Mouse (Mus musculus): ENCODE measurements at regions not wholly inside any gene's neighbourhood (a gene's known extent, or its start where the extent isn't known, plus 50 kb on each side); places are given as distances from the start of the nearest gene placed in this dataset.

DNA sequence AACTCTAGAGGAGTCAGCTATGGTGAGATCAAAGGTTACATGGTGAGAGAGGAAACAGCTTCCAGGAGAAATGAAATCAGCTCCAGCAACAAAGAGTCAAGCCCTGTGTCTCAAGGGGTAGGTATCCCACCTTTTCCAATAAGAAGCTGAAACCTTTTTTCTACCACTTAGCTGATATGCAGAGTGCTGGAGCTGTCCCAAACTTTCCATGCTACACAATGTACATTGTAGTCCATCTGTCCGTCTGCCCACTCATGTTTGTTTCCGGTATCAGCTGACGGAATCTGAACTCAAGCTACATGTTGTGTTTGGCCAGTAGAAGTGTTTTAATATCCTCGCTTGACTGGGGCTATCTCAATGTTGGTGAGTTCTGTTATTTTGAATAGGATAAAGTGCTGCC, 83.6 kb upstream of the Ngf start:
- no peak for ATAC-seq (ENCODE audit: low read depth)

DNA sequence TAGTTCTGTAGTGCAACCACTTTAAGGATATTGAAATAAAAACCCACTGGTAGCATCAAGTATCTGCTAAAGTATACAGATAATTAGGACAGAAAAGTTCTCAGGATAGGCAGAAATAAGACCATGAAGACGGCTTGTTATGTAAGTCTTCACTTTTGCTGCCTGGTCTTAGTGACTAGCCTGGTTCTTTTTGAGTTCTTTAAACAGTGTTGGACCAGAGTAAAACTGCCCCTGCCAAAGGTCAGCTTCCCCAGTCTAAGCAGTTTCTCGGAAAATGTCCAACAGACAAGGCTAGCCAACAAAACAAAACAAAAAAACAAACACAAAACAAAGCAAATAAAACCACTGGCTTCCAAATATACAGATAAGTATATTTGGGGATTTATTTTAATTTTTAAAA, 85.1 kb upstream of the Ngf start:
- Histone ChIP-seq H3K4me3 (ENCODE audit: low read depth, low read length) (no peak overlapping the region), H3K4me2 (ENCODE audit: low read depth, low read length) (no peak overlapping the region), H3K9ac (replicated peaks; ENCODE audit: low read depth, low read length) (no peak overlapping the region), H3K27me3 (ENCODE audit: control insufficient read depth, insufficient read depth, low read length) (no peaks in the 10 kb centered on the region), H3K4me1 (ENCODE audit: control insufficient read depth, insufficient read depth, low read length) (no peaks in the 10 kb centered on the region), H3K36me3 (ENCODE audit: control insufficient read depth, insufficient read depth, low read length) (no peaks in the 10 kb centered on the region), H3K27ac (ENCODE audit: low read depth, low read length) (no peak overlapping the region), H3K9me3 (ENCODE audit: control insufficient read depth, low read length) (no peaks in the 10 kb centered on the region)
- no peak for ATAC-seq (ENCODE audit: low read depth)
- WGBS = 88% methylated on average over 2 of the region's 2 CpGs

More for the DNA sequence above, 83.6 kb upstream of the Ngf start:
- Histone ChIP-seq H3K9ac (replicated peaks; ENCODE audit: low read depth, low read length) (no peak overlapping the region), H3K27ac (ENCODE audit: low read depth, low read length) (no peak overlapping the region), H3K4me3 (ENCODE audit: low read depth, low read length) (no peak overlapping the region), H3K4me2 (ENCODE audit: low read depth, low read length) (no peak overlapping the region), H3K27me3 (ENCODE audit: control insufficient read depth, insufficient read depth, low read length) (no peaks in the 10 kb centered on the region), H3K4me1 (ENCODE audit: control insufficient read depth, insufficient read depth, low read length) (no peaks in the 10 kb centered on the region), H3K9me3 (ENCODE audit: control insufficient read depth, low read length) (no peaks in the 10 kb centered on the region), H3K36me3 (ENCODE audit: control insufficient read depth, insufficient read depth, low read length) (no peaks in the 10 kb centered on the region)
- 92% methylated on average over 4 of the region's 4 CpGs for WGBS

DNA sequence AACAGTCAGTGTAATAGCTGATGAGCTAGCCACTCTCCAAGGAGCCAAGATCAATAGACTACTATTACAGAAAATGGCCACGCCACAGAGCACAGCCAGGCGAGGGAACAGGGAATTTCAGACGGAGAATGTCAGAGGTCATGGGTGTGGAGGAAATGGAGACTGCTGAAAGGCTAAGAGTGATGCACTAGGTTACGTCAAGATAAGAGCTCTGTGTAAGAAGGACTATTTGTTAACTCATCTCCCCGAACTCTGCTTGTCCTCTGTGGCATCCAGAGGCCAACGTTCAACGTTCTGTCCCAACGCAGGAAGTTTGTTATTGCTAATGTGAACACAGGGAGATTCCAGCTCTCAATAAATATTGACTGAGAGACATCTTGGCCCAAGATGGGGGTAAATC, 86.0 kb upstream of the Ngf start:
- Histone ChIP-seq H3K9me3 (ENCODE audit: control insufficient read depth, low read length) (no peaks in the 10 kb centered on the region), H3K4me3 (ENCODE audit: low read depth, low read length) (no peak overlapping the region), H3K9ac (replicated peaks; ENCODE audit: low read depth, low read length) (no peak overlapping the region), H3K27me3 (ENCODE audit: control insufficient read depth, insufficient read depth, low read length) (no peaks in the 10 kb centered on the region), H3K4me1 (ENCODE audit: control insufficient read depth, insufficient read depth, low read length) (no peaks in the 10 kb centered on the region), H3K36me3 (ENCODE audit: control insufficient read depth, insufficient read depth, low read length) (no peaks in the 10 kb centered on the region), H3K27ac (ENCODE audit: low read depth, low read length) (no peak overlapping the region), H3K4me2 (ENCODE audit: low read depth, low read length) (no peak overlapping the region)
- ATAC-seq (ENCODE audit: low read depth) = no peak
- 78% methylated on average over 8 of the region's 8 CpGs for WGBS

DNA sequence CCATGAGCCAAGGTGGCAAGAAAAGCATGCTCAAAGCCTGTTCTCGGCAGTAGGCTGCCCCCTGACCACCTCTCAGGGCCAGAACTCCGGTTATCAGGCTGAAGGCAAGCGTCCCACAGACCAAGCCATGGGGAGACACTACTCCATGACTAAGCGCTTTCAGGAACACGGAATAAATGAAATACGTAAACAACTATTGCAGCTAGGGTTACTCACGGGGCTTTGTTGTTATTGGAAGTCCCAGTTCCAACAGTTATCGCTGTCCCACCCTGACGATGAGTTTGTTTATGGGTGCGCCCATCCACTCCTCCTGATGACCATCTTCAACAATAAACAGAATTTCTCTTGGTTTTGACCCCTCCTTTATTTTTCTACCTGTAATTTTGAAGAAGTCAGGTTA, 88.0 kb upstream of the Ngf start:
- WGBS = 92% methylated on average over 10 of the region's 10 CpGs
- Histone ChIP-seq H3K27me3 (ENCODE audit: control insufficient read depth, insufficient read depth, low read length) (no peaks in the 10 kb centered on the region), H3K4me1 (ENCODE audit: control insufficient read depth, insufficient read depth, low read length) (no peaks in the 10 kb centered on the region), H3K27ac (ENCODE audit: low read depth, low read length) (no peak overlapping the region), H3K9me3 (ENCODE audit: control insufficient read depth, low read length) (no peaks in the 10 kb centered on the region), H3K36me3 (ENCODE audit: control insufficient read depth, insufficient read depth, low read length) (no peaks in the 10 kb centered on the region), H3K9ac (replicated peaks; ENCODE audit: low read depth, low read length) (no peak overlapping the region), H3K4me3 (ENCODE audit: low read depth, low read length) (no peak overlapping the region), H3K4me2 (ENCODE audit: low read depth, low read length) (no peak overlapping the region)
- no peak for ATAC-seq (ENCODE audit: low read depth)

DNA sequence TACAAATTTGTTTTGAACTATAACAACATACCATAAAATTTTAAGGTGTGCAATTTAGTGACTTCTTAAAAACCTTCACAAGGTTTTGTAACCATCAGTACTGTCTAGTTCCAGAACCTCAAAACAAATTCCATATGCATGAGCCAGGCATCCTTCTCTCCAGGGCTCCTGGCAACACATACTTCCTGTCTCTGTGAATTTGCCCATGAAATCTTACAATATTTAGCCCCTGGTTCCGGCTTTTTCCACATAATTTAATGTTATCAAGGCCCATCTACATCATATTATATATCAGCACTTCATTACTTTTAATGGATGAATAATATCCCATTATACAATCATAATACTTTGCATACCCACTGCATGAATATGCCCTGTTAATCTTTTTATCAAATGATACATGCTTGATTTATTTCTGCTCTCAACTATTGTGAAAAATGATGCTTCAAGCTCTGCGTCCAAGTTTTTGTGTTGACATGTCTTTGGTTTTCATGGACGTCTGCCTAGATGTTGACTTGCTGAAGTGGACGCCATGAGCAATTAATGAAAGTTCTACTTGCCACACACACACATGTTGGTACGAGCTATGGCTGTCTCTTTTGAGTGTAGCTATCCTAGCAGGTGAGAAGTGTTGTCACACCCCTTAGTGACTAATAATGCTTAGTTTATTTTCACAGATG, 95.2 kb upstream of the Ngf start:
- Histone ChIP-seq H3K4me3 (ENCODE audit: low read depth, low read length) (no peak overlapping the region), H3K27ac (ENCODE audit: low read depth, low read length) (no peak overlapping the region), H3K9me3 (ENCODE audit: control insufficient read depth, low read length) (no peaks in the 10 kb centered on the region), H3K4me1 (ENCODE audit: control insufficient read depth, insufficient read depth, low read length) (no peaks in the 10 kb centered on the region), H3K27me3 (ENCODE audit: control insufficient read depth, insufficient read depth, low read length) (no peaks in the 10 kb centered on the region), H3K9ac (replicated peaks; ENCODE audit: low read depth, low read length) (no peak overlapping the region), H3K4me2 (ENCODE audit: low read depth, low read length) (no peak overlapping the region), H3K36me3 (ENCODE audit: control insufficient read depth, insufficient read depth, low read length) (no peaks in the 10 kb centered on the region)
- 91% methylated on average over 5 of the region's 5 CpGs for WGBS
- ATAC-seq (ENCODE audit: low read depth) = no peak

DNA sequence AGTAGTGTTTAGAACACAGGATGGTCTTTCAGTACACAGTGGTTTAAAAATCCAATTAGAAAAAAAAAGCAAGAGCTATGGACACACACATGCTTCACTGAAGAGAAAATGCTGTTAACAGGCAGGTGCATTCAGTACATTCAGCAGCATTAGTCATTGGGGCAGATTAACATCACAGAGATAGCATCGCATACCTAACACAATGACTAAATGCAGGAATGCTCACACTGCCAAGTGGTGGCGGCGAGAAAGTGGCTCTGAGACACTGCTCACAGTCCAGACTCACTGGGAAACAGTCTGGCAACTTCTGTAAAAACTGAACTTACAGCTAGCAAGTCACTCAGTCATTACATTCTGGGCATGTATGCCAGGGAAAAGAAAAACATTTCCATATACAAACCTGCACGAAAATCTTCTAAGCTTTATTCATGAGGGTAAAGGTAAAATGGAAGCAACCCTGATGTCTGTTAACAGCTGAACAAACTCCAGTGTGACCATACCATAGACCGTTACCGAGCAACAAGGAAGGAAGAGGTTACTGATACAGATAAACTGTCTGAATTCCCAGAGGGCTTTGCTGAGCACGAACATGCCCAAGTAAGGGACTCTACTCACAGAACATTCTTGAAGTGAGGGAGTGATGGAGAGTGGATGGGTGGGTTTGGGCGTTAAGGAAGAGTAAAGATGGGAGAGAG, 97.4 kb upstream of the Ngf start:
- WGBS = 80% methylated on average over 8 of the region's 8 CpGs
- ATAC-seq (ENCODE audit: low read depth) = no peak
- no peak overlapping the region for H3K27ac ChIP-seq (ENCODE audit: low read depth, low read length)

DNA sequence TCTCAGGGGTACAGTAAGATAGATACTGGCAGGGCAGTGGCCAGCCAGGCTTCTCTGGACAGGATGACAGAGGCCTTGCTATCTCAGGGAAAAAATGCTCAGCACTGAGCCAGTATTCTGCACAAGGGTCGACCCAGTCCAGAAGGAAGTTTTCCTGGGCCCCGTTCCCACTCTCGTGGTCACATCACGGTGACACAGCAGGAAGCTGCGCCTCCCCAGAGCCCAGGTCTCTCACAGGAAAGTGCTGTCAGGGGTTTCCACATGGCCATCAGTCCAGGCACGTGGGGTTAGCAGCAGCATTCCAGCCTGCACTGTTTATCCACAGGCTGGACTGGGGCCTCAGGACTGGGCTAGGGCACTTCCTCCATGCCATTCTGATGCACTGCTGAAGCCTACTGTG, 103.5 kb upstream of the Ngf start:
- H3K4me2 ChIP-seq (ENCODE audit: low read depth, low read length) = no peak overlapping the region
- no peak overlapping the region for H3K4me3 ChIP-seq (ENCODE audit: low read depth, low read length)
- no peaks in the 10 kb centered on the region for H3K4me1 ChIP-seq (ENCODE audit: control insufficient read depth, insufficient read depth, low read length)
- 67% methylated on average over 6 of the region's 6 CpGs for WGBS
- no peak overlapping the region for H3K27ac ChIP-seq (ENCODE audit: low read depth, low read length)
- no peaks in the 10 kb centered on the region; the same call in 1 of the 2 replicates for H3K9me3 ChIP-seq (ENCODE audit: control insufficient read depth, low read length)
- no peak for ATAC-seq (ENCODE audit: low read depth)
- H3K27me3 ChIP-seq (ENCODE audit: control insufficient read depth, insufficient read depth, low read length) = peaks cover 2% of the 10 kb centered on the region; the same call in 1 of the 2 replicates
- H3K36me3 ChIP-seq (ENCODE audit: control insufficient read depth, insufficient read depth, low read length) = no peaks in the 10 kb centered on the region
- no peak overlapping the region for H3K9ac ChIP-seq (replicated peaks; ENCODE audit: low read depth, low read length)

More for the DNA sequence above, 97.4 kb upstream of the Ngf start:
- no peaks in the 10 kb centered on the region for H3K9me3 ChIP-seq (ENCODE audit: control insufficient read depth, low read length)
- no peaks in the 10 kb centered on the region for H3K27me3 ChIP-seq (ENCODE audit: control insufficient read depth, insufficient read depth, low read length)
- no peak overlapping the region for H3K9ac ChIP-seq (replicated peaks; ENCODE audit: low read depth, low read length)
- H3K4me3 ChIP-seq (ENCODE audit: low read depth, low read length) = no peak overlapping the region
- H3K4me2 ChIP-seq (ENCODE audit: low read depth, low read length) = no peak overlapping the region
- no peaks in the 10 kb centered on the region for H3K36me3 ChIP-seq (ENCODE audit: control insufficient read depth, insufficient read depth, low read length)
- no peaks in the 10 kb centered on the region for H3K4me1 ChIP-seq (ENCODE audit: control insufficient read depth, insufficient read depth, low read length)

DNA sequence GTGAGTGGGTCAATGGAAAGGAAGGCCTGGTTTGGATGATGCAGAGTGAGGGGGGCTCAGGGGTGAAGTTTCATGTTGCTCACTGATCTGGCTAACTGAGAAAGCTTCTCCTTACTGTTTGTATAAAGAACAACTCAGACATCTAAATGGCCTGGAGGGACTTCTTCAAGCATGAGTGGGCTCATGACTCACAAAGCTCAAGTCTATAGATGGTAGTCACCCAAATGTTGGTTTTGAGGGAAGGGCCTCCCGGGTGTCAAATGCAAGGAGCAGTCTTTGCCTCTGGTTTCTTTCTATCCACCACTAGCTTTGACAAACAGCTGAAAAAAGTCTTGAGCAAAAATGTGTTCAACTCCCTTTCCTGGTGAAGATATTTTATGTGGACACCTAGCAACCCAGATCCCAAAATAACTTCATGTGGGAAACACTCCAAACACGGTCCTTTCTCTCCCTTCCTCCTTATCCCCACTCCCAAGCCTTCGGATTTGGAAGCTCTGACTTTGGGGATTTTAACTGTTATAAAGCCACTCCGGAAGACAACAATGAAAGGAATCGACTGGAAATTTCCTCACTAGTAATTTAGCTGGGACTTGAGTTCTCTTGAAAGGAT, 105.3 kb upstream of the Ngf start:
- H3K9me3 ChIP-seq (ENCODE audit: control insufficient read depth, low read length) = no peaks in the 10 kb centered on the region; the same call in 1 of the 2 replicates
- peaks cover 10% of the 10 kb centered on the region; the same call in 1 of the 2 replicates for H3K27me3 ChIP-seq (ENCODE audit: control insufficient read depth, insufficient read depth, low read length)
- no peak overlapping the region for H3K4me3 ChIP-seq (ENCODE audit: low read depth, low read length)
- no peak overlapping the region for H3K4me2 ChIP-seq (ENCODE audit: low read depth, low read length)
- no peaks in the 10 kb centered on the region for H3K4me1 ChIP-seq (ENCODE audit: control insufficient read depth, insufficient read depth, low read length)
- WGBS = 88% methylated on average over 5 of the region's 5 CpGs
- H3K27ac ChIP-seq (ENCODE audit: low read depth, low read length) = no peak overlapping the region
- H3K36me3 ChIP-seq (ENCODE audit: control insufficient read depth, insufficient read depth, low read length) = no peaks in the 10 kb centered on the region
- no peak for ATAC-seq (ENCODE audit: low read depth)
- no peak overlapping the region for H3K9ac ChIP-seq (replicated peaks; ENCODE audit: low read depth, low read length)

DNA sequence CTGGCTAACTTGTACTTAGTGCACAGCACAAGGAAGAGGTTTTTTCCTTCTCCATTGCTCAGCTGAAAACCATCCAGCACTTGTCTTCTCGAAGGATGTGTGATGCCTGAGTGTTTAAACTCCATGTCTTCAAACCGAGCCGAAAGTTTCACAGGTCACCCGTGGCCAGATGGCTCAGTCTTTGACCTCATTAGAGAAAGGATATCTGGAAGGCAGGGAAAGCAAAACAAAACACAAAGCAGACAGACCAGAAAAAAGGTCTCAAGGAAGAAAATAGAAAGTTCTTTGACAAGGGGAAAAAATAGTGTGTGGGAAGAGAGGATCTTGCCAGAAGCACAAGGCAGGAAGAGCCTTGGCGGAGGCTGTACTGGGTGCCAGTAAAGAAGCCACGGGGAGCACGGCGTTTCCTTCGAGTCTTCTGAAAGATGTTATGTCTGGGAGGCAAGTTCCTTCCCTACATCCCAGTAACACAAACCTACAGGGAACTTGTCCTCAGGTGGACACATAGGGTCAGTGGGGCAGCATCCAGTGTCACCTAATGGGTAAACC, 108.9 kb upstream of the Ngf start:
- peaks cover 29% of the 10 kb centered on the region for H3K27me3 ChIP-seq (ENCODE audit: control insufficient read depth, insufficient read depth, low read length)
- no peak overlapping the region for H3K9ac ChIP-seq (replicated peaks; ENCODE audit: low read depth, low read length)
- no peak overlapping the region for H3K4me2 ChIP-seq (ENCODE audit: low read depth, low read length)
- no peaks in the 10 kb centered on the region for H3K36me3 ChIP-seq (ENCODE audit: control insufficient read depth, insufficient read depth, low read length)
- no peak overlapping the region for H3K4me3 ChIP-seq (ENCODE audit: low read depth, low read length)
- WGBS = 86% methylated on average over 9 of the region's 9 CpGs
- ATAC-seq (ENCODE audit: low read depth) = no peak
- no peak overlapping the region for H3K27ac ChIP-seq (ENCODE audit: low read depth, low read length)
- no peaks in the 10 kb centered on the region for H3K4me1 ChIP-seq (ENCODE audit: control insufficient read depth, insufficient read depth, low read length)
- no peaks in the 10 kb centered on the region for H3K9me3 ChIP-seq (ENCODE audit: control insufficient read depth, low read length)
